Mouse (Mus musculus) cerebellum, adult 2 months (tissue): ENCODE measurements around the gene Vmn1r199.

Experiments
- CTCF ChIP-seq: fragments of 200-500 bp; IDR thresholded peaks from 2 replicates; pipeline ENCODE4 v1.5.1; 2011; ENCODE audit warnings: low read depth, mild to moderate bottlenecking, control low read depth, low read length, moderate library complexity, borderline replicate concordance; ENCODE audit not compliant: insufficient read depth
- POLR2A ChIP-seq: fragments of 200-500 bp; IDR thresholded peaks from 2 replicates; pipeline ENCODE4 v1.6.1; 2011; ENCODE audit warnings: low read length, control low read depth, borderline replicate concordance; ENCODE audit not compliant: insufficient read depth

DNA sequence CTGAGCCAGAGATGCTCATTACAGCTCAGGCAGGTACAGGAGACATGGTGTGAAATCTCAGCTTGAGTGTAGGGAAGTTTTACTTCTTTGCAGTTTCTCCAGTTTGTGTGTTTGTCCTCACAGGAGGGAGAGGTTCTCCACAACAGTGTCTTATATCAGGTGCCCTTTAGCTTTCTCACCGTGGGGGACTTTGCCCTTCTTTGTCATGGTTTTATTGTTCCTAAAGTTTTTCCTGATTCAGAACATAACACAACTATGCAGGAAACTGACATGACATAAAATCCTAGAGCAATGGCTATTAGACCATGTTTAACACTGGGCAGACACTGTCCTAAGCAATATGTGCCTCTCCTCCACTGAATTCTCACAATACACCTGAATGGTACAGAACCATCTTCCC, 28.8 kb upstream of the Vmn1r199 start:
- TF ChIP-seq CTCF = no peak
- TF ChIP-seq POLR2A = no peak
